Mouse (Mus musculus) left cerebral cortex, postnatal 36 days (tissue): ENCODE measurements around the gene Twist2. TPM values are rescaled to one million over a fixed set of nuclear protein-coding genes. Genes with fewer than 3 reads are reported as not detected.

Source experiments
- DNase-seq, 2 experiments: peaks; one replicate each; pipeline ENCODE4 v3.0.0; 2021 to 2022; ENCODE audit warnings: low spot score in 2 of 2, mixed read lengths in 1 of 2
- intact Hi-C: fragments of 180-260 bp; cut with DNase I; formaldehyde crosslinking; loops from one replicate; pipeline ENCODE4 v1.15.1; 2025
- total RNA-seq, 2 experiments: library from RNA; stranded (reverse); gene quantifications; 2 replicates each; pipeline ENCODE4 v1.2.3; 2021

Twist2 gene
- total RNA-seq = 1 to 10 TPM; 1.3 to 2.4 TPM

DNA sequence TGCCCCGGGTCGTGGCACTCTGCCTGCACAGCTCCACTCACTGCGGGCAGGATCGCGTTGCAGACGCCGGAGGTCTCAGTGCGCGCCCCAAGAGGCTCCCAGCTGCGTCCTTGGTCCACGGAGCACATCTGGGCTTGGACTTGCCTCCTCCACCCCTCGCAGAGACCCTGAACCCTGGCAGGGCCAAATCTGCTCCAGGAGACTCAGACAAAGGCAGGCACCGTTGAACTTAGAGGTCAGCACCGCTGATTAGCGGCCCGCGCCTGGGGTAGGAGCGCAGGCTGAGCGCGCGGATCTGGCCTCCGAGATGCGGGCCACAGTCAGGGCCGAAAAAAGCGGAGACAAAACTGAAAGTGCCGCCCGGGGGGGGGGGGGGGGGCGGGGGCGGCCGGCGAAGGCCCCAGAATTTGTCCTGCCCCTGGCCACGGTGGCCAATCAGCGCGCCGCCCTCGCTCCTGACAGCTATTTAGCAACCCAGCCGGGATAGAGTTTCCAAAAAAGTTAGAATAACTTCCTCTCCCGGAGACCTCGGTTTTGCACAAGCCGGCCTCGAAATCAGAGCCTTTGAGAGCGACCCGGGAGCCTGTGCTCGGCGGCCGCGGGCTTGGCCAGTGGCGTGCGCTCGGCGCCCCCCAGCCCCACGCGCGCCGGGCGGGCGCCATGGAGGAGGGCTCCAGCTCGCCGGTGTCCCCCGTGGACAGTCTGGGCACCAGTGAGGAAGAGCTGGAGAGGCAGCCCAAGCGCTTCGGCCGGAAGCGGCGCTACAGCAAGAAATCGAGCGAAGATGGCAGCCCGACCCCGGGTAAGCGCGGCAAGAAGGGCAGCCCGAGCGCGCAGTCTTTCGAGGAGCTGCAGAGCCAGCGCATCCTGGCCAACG lies at the start of gene Twist2:
Gene Twist2 (plus strand): TSS at position 495 of the 877 bp plus-strand sequence.
- intact Hi-C loops = no loop called here
- DNase-seq = peak; percentile 11 to 51

DNA sequence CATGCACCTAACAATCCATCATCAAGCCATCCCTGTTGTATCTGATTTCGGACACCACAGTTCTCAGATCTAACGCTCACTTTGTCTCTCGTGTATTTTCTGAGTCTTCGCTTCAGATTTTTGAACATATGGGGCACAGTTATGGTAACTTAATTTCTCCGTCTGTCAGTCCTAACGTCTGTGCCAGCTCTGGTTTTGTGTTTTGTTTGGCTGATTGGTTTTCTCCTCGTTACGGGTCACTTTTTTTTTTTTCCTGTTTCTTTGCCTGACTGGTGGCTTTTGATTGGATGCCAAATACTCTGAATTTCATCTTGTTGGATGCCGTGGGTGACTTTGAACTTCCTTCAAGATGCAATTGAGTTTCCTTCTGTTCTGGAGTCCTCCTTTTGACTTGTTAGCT lies 48.3 kb upstream of the Twist2 start:
- DNase-seq = no peak
- intact Hi-C loops = no loop called here

DNA sequence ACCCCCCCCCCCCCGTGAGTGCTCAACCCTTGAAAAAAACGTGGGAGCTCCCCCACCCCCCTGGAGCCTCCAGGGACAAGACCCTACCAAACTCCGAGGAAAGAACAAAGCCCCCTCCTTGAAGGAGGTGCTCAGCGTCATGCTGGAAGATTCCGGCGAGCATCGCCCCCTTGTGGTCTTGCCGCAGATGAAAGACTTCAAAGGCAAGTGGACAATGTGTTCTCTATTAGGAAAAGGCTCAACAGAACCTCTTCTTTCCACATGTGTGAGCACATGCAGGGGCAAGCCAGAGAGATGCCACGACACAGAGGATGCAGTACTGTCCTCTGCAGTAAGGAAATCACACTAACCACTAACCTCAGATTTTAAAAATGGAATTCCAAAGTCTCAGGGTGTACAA lies 46.2 kb upstream of the Twist2 start:
- intact Hi-C loops = loop anchor here (5.0 kb wide), 2 partner anchors 183 to 233 kb away; no protein-coding TSS in a partner anchor
- peak; percentile 52 to 57 for DNase-seq

- DNase-seq = no peak
- intact Hi-C loops = loop anchor here (5.0 kb wide), 2 partner anchors 185 to 235 kb away; no protein-coding TSS in a partner anchor
Observed at GRCm38 (mm10) chr1:91757292-91757691, 44.0 kb upstream of the Twist2 start.

DNA sequence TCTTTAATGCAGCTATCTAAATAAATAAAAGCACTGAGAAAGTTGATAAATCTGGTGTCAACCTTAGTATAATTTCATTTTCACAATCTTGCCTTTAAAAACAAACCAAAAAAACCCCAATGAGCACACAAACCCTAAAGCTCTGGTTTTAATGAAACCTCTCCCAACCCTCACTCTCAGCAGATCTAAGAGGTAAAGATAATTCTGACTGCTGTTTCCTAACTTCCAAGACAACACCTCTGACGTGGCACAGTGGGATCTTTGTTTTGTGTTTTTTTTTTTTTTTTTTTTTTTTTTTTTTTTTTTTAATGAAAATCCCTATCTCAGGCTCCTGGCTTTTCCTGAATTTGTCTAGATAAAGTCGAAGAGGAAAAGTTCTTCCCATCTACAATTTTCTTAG lies 43.1 kb upstream of the Twist2 start:
- intact Hi-C loops = loop anchor here (5.0 kb wide), 2 partner anchors 186 to 236 kb away; no protein-coding TSS in a partner anchor
- DNase-seq = no peak

DNA sequence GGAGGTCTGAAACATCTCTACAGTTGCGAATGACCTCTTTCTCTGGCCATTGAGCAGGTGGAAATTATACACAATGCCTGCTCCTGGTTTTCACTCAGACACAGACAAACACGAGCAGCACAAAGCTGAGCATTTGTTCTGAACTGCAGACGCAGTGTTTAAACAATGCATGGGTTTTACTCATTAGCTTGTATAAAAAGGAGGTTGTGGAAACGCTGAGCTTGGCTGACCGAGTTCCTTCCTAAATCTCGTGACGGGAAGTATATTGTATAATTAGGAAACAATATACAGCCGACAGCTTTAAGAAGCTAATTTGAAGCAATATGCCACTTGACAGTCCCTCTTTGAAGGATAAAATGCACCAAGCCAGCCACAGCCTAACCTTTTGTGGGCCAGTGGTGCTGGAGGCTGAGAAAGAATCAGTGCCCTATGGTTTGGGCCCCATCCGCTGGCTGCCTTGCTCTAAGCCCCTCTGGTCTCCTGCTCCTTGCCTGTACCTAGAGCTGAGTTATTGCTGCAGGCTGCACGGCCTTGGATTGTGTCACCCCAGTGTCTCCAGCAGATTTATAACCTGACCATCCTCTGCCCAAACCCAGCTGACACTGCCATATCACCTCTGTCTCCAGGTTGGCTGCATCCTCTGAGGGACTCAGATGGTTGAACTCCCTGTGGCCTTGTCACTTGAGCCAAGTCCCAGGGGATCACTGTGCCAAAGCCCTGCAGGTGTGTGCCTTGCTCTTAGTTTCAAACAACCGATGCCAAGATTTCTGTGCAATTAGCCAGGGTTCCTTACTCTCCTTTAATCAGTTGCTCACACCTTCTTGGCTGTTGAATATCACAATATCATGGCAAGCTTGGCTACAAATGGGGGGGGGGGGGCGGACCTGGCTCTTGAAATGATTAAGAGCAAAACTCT lies 42.4 kb upstream of the Twist2 start:
- DNase-seq = no peak
- intact Hi-C loops = loop anchor here (5.0 kb wide), 2 partner anchors 187 to 237 kb away; no protein-coding TSS in a partner anchor

- peak in 1 of 2 experiments; percentile 11 for DNase-seq
- intact Hi-C loops = no loop called here
Observed at GRCm38 (mm10) chr1:91760140-91760986, 40.9 kb upstream of the Twist2 start.

DNA sequence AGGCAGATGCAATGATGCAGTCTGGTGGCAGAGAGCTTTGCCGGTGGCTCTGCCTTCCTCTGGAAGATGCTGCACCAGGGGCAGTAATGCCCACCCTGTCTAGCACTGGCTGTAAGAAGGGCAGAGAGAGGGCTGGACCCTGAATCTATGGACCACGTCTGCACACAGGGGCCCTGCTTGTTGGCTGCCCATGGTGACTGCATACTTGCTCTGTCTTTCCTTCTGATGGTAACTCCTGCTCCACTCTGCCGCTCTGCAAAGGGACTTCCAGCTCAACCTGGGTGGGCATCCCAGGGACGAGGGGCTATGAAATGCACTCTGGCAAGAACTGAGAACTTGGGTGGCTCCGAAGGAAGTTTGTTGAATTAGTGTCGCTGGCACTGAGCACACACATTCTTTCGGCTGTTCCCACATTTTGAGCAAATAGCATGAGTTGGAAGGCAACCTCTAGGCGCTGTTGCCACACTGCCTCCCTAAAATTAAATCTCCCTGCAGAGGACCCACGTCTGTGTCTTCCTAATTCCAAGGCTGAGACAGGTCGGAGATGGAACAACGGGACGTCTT lies 38.7 kb upstream of the Twist2 start:
- no peak for DNase-seq
- intact Hi-C loops = no loop called here

GRCm38 (mm10) chr1:91770221-91770624 lies 31.0 kb upstream of the Twist2 start:
- intact Hi-C loops = no loop called here
- no peak for DNase-seq

DNA sequence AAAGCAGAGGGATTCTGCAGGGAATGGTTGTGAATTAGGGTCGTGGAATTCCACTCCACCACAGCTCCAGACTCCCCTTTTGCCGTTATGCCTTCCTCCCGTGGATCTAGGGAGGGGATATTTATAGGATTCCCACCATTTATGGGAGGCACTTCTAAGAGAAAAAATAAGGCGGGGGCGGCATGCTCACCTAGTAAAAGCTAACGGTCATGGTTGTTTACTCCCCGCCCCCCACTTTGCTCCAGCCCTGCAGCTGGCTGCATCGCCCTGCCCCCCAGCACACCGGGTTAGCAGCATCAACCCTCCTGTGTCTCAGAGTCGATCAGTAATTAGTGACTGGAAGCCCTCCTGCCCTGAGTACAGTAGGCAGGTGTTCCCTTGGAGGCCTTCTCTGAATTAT lies 30.6 kb upstream of the Twist2 start:
- intact Hi-C loops = no loop called here
- DNase-seq = no peak

- intact Hi-C loops = no loop called here
- no peak for DNase-seq
Observed at GRCm38 (mm10) chr1:91776928-91777327, 24.3 kb upstream of the Twist2 start.

DNA sequence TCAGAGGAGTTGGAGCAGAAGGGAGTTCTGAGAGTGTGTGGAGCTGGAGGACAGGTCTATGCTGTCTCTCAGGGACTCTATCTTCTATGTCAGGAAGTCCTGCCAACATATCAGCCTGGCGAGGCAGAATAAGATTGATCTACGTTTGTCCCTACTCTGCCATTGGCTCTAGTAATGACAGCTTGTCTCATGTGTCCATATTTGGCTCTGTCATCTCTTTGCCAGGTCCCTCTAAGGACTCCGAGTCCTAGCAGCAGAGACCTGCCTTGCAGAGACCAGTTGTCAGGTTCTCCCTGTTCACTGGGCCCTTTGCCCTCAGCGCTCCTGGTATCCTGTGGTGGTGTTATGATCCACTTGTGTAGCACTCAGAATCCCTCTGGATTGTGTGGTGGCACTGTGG lies 21.4 kb upstream of the Twist2 start:
- DNase-seq = no peak
- intact Hi-C loops = no loop called here

GRCm38 (mm10) chr1:91781182-91781581 lies 20.1 kb upstream of the Twist2 start:
- intact Hi-C loops = no loop called here

GRCm38 (mm10) chr1:91784162-91784561 lies 17.1 kb upstream of the Twist2 start:
- intact Hi-C loops = no loop called here

More at GRCm38 (mm10) chr1:91781182-91781581, 20.1 kb upstream of the Twist2 start:
- DNase-seq = no peak

DNA sequence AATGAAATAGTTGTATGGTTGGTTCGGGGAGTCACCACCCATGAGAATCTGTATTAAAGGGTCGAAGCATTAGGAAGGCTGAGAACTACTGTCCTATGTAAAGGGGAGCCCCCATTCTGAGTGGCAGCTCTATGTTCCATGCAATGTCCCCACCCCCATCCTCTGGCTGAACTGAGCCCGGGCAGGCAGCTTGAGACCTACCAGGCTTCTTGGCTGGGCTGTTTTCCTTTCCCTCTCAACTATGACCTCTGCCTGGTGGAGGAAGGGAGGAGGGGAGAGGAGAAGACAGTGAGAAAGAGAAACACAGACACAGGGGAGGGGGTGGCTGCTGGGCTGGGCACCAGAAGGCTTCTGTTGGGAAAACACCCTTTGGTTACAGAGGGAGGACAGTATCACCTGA lies 1.9 kb upstream of the Twist2 start:
- intact Hi-C loops = no loop called here
- no peak for DNase-seq

More at GRCm38 (mm10) chr1:91784162-91784561, 17.1 kb upstream of the Twist2 start:
- no peak for DNase-seq

DNA sequence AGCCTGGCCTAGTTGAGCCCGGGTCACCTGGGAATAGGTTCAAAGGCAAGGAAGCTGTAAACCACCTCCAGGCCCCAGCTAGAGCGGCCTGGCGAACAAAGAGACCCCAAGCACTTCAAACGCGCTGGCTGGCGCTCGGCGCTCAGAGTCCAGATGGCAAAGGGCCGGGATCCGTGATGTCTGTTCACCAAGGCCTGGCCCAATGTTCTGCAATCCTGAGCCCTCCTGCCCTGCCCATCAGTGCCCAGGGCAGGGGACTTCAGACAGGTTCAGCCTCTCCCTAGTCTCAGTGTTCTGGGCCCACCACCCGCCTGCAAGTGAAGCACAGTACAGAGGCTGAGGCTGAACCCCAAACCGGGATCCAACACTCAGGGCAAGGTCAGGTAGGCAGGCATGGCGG lies 913 bp upstream of the Twist2 start:
- intact Hi-C loops = no loop called here
- no peak for DNase-seq

DNA sequence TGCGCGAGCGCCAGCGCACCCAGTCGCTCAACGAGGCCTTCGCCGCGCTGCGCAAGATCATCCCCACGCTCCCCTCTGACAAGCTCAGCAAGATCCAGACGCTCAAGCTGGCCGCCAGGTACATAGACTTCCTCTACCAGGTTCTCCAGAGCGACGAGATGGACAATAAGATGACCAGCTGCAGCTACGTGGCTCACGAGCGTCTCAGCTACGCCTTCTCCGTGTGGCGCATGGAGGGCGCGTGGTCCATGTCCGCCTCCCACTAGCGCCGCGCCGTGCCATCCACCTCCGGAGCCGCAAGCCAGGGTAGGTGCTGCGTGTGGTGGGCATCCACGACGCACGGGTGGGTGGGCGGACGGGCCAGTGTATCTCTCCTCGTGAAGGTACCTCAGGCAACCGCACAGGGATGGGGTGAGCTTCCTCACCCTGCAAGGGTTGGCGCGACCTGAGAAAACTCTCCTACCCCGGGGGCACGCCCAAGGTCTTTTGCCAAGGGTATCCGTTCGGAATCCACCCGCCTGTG lies 644 bp downstream of the Twist2 start:
- peak; percentile 37 to 45 for DNase-seq
- intact Hi-C loops = no loop called here

GRCm38 (mm10) chr1:91802406-91803121 lies 1.3 kb downstream of the Twist2 start:
- DNase-seq = no peak
- intact Hi-C loops = no loop called here
